Mouse (Mus musculus): ENCODE results near the gene Tmie.

- no peak for TF ChIP-seq TCF12 (IDR thresholded peaks at IDR 0.05; ENCODE audit: low read depth, low read length)
- TF ChIP-seq CTCF (conservative IDR thresholded peaks at IDR 0.05 in 1 of 2, IDR thresholded peaks at IDR 0.05 in 1 of 2; ENCODE audit: low read depth in 2 of 2, low read length in 2 of 2): no peak
- no peak for TF ChIP-seq POLR2A (IDR thresholded peaks at IDR 0.05; ENCODE audit: low read depth, low read length)
- no peak for TF ChIP-seq ZC3H11A (IDR thresholded peaks at IDR 0.05; ENCODE audit: low read depth, low read length)
These were observed 23.0 kb downstream of the Tmie start for GRCm38 (mm10) chr9:110856920-110857319.

Measured in CH12.LX (cell line).